Mouse (Mus musculus) intestine, embryonic 15.5 days (tissue): ENCODE results near the gene Slc22a23. TPM values are rescaled to one million over a fixed set of nuclear protein-coding genes. Genes with fewer than 3 reads are reported as not detected.

ENCODE experiments used
- ATAC-seq: fragments of 200-750 bp; cut with Nextera tagmentation; 2 replicates; pipeline ENCODE4 v1.8.0; 2017; ENCODE audit warnings: moderate TSS enrichment, moderate library complexity
- H3K27ac ChIP-seq: fragments of 300-500 bp; sonication (generic); 2 replicates; pipeline ENCODE4 v1.5.1; 2015; ENCODE audit warnings: mild to moderate bottlenecking, inconsistent platforms
- H3K27me3 ChIP-seq: fragments of 300-500 bp; sonication (generic); replicated peaks from 2 replicates; pipeline ENCODE4 v1.6.1; 2015; ENCODE audit warnings: inconsistent platforms
- H3K36me3 ChIP-seq: fragments of 300-500 bp; sonication (generic); 2 replicates; pipeline ENCODE4 v1.6.1; 2015; ENCODE audit warnings: inconsistent platforms
- H3K4me1 ChIP-seq: fragments of 300-500 bp; sonication (generic); replicated peaks from 2 replicates; pipeline ENCODE4 v1.6.1; 2015; ENCODE audit warnings: inconsistent platforms
- H3K4me2 ChIP-seq: fragments of 300-500 bp; sonication (generic); replicated peaks from 2 replicates; pipeline ENCODE4 v1.6.1; 2015; ENCODE audit warnings: mild to moderate bottlenecking, inconsistent platforms
- H3K4me3 ChIP-seq: fragments of 300-500 bp; sonication (generic); replicated peaks from 2 replicates; pipeline ENCODE4 v1.5.1; 2015; ENCODE audit warnings: inconsistent platforms
- H3K9ac ChIP-seq: fragments of 300-500 bp; sonication (generic); 2 replicates; pipeline ENCODE4 v1.6.1; 2015; ENCODE audit warnings: inconsistent platforms
- H3K9me3 ChIP-seq: fragments of 300-500 bp; sonication (generic); 2 replicates; pipeline ENCODE4 v1.6.1; 2016; ENCODE audit warnings: inconsistent platforms
- WGBS: fragments of 180-500 bp; shearing (Covaris S2); methylation state at CpG from one replicate; pipeline ENCODE4 v1.1.7; 2015; 5-methylcytosine and 5-hydroxymethylcytosine counted together
- polyA plus RNA-seq: library from polyadenylated mRNA; unstranded; fragments of >200 nt; fragmentation: Nextera tagmentation; extraction: Ambion mirVana; gene quantifications from 2 replicates; pipeline ENCODE4 v1.2.1, GENCODE M21; 2015

The Slc22a23 gene
- polyA plus RNA-seq, 1 experiment from 2014 or later, result 3.2 TPM

GRCm38 (mm10) chr13:34307696-34308603, 37.0 kb downstream of the Slc22a23 start:
- Histone ChIP-seq H3K4me3 (no peak overlapping the region), H3K27ac (no peak overlapping the region), H3K4me1 (no peaks in the 10 kb centered on the region; the same call in 1 of the 2 replicates), H3K36me3 (no peaks in the 10 kb centered on the region), H3K4me2 (no peak overlapping the region), H3K9me3 (no peaks in the 10 kb centered on the region), H3K27me3 (no peaks in the 10 kb centered on the region), H3K9ac (no peak overlapping the region)
- 60% methylated on average over 7 of the region's 7 CpGs for WGBS
- 0 out of 2 replicates have a peak, but pooled peaks have one; percentile 18 for ATAC-seq

GRCm38 (mm10) chr13:34305964-34306671, 38.9 kb downstream of the Slc22a23 start:
- 92% methylated on average over 2 of the region's 2 CpGs for WGBS
- H3K27ac ChIP-seq, result no peak overlapping the region
- H3K27me3 ChIP-seq, result no peaks in the 10 kb centered on the region
- H3K4me1 ChIP-seq, result no peaks in the 10 kb centered on the region; the same call in 1 of the 2 replicates
- H3K36me3 ChIP-seq, result no peaks in the 10 kb centered on the region
- no peak overlapping the region for H3K4me2 ChIP-seq
- H3K9me3 ChIP-seq, result no peaks in the 10 kb centered on the region
- H3K4me3 ChIP-seq, result no peak overlapping the region
- no peak for ATAC-seq
- no peak overlapping the region for H3K9ac ChIP-seq

GRCm38 (mm10) chr13:34304896-34305295, 40.1 kb downstream of the Slc22a23 start:
- peak; percentile 67 for ATAC-seq
- no peaks in the 10 kb centered on the region for H3K27me3 ChIP-seq
- H3K9ac ChIP-seq, result no peak overlapping the region
- H3K9me3 ChIP-seq, result no peaks in the 10 kb centered on the region
- no peak overlapping the region for H3K27ac ChIP-seq
- no peaks in the 10 kb centered on the region for H3K36me3 ChIP-seq
- no peak overlapping the region for H3K4me3 ChIP-seq
- 78% methylated on average over 3 of the region's 3 CpGs for WGBS
- H3K4me1 ChIP-seq, result no peaks in the 10 kb centered on the region; the same call in 1 of the 2 replicates
- no peak overlapping the region for H3K4me2 ChIP-seq

- Histone ChIP-seq H3K27me3 (no peaks in the 10 kb centered on the region), H3K4me2 (no peak overlapping the region), H3K36me3 (no peaks in the 10 kb centered on the region), H3K9me3 (no peaks in the 10 kb centered on the region), H3K27ac (no peak overlapping the region), H3K4me1 (no peaks in the 10 kb centered on the region; the same call in none of the 2 replicates), H3K9ac (no peak overlapping the region), H3K4me3 (no peak overlapping the region)
- no peak for ATAC-seq
- 42% methylated on average over 6 of the region's 6 CpGs for whole genome bisulfite sequencing
Measured at GRCm38 (mm10) chr13:34303386-34304016, 41.5 kb downstream of the Slc22a23 start.

GRCm38 (mm10) chr13:34301585-34301984, 43.4 kb downstream of the Slc22a23 start:
- no peaks in the 10 kb centered on the region for H3K36me3 ChIP-seq
- no peak overlapping the region for H3K4me2 ChIP-seq
- no peak overlapping the region for H3K4me3 ChIP-seq
- no peaks in the 10 kb centered on the region; the same call in 1 of the 2 replicates for H3K4me1 ChIP-seq
- no peaks in the 10 kb centered on the region for H3K27me3 ChIP-seq
- H3K9ac ChIP-seq, result no peak overlapping the region
- ATAC-seq, result peak; percentile 22; the same call in 1 of the 2 replicates
- no peak overlapping the region for H3K27ac ChIP-seq
- H3K9me3 ChIP-seq, result no peaks in the 10 kb centered on the region
- WGBS, result 35% methylated on average over 3 of the region's 3 CpGs

- Histone ChIP-seq H3K4me2 (no peak overlapping the region), H3K4me3 (no peak overlapping the region), H3K9me3 (no peaks in the 10 kb centered on the region), H3K27ac (peak overlapping the region; percentile 46), H3K36me3 (no peaks in the 10 kb centered on the region), H3K27me3 (no peaks in the 10 kb centered on the region), H3K9ac (no peak overlapping the region), H3K4me1 (no peaks in the 10 kb centered on the region; the same call in 1 of the 2 replicates)
- peak; percentile 93 for ATAC-seq
- WGBS, result 48% methylated on average over 7 of the region's 7 CpGs
Measured at GRCm38 (mm10) chr13:34299351-34300333, 45.3 kb downstream of the Slc22a23 start.

- 90% methylated on average over 5 of the region's 5 CpGs for WGBS
Measured at GRCm38 (mm10) chr13:34298674-34299073, 46.3 kb downstream of the Slc22a23 start.

GRCm38 (mm10) chr13:34298061-34298460, 46.9 kb downstream of the Slc22a23 start:
- no peaks in the 10 kb centered on the region for H3K9me3 ChIP-seq
- H3K4me2 ChIP-seq, result no peak overlapping the region
- 88% methylated on average over 6 of the region's 6 CpGs for WGBS
- ATAC-seq, result no peak
- no peak overlapping the region for H3K27ac ChIP-seq
- H3K36me3 ChIP-seq, result no peaks in the 10 kb centered on the region
- H3K27me3 ChIP-seq, result no peaks in the 10 kb centered on the region
- no peak overlapping the region for H3K4me3 ChIP-seq
- H3K4me1 ChIP-seq, result no peaks in the 10 kb centered on the region; the same call in 1 of the 2 replicates
- H3K9ac ChIP-seq, result no peak overlapping the region

More at GRCm38 (mm10) chr13:34298674-34299073, 46.3 kb downstream of the Slc22a23 start:
- Histone ChIP-seq H3K27me3 (no peaks in the 10 kb centered on the region), H3K9ac (no peak overlapping the region), H3K4me2 (no peak overlapping the region), H3K27ac (no peak overlapping the region), H3K4me3 (no peak overlapping the region), H3K36me3 (no peaks in the 10 kb centered on the region), H3K4me1 (no peaks in the 10 kb centered on the region; the same call in 1 of the 2 replicates), H3K9me3 (no peaks in the 10 kb centered on the region)
- no peak for ATAC-seq

- WGBS, result 92% methylated on average over 12 of the region's 12 CpGs
Measured at GRCm38 (mm10) chr13:34295787-34296435, 49.1 kb downstream of the Slc22a23 start.

GRCm38 (mm10) chr13:34294212-34294611, 50.8 kb downstream of the Slc22a23 start:
- Histone ChIP-seq H3K9me3 (no peaks in the 10 kb centered on the region), H3K4me2 (no peak overlapping the region), H3K36me3 (no peaks in the 10 kb centered on the region), H3K4me1 (no peaks in the 10 kb centered on the region; the same call in 1 of the 2 replicates), H3K4me3 (no peak overlapping the region), H3K27me3 (no peaks in the 10 kb centered on the region), H3K9ac (no peak overlapping the region), H3K27ac (no peak overlapping the region)
- WGBS, result 70% methylated on average over 4 of the region's 4 CpGs
- ATAC-seq, result no peak

More at GRCm38 (mm10) chr13:34295787-34296435, 49.1 kb downstream of the Slc22a23 start:
- H3K27me3 ChIP-seq, result no peaks in the 10 kb centered on the region
- no peaks in the 10 kb centered on the region for H3K36me3 ChIP-seq
- no peaks in the 10 kb centered on the region for H3K9me3 ChIP-seq
- H3K9ac ChIP-seq, result no peak overlapping the region
- H3K4me1 ChIP-seq, result no peaks in the 10 kb centered on the region; the same call in 1 of the 2 replicates
- no peak overlapping the region for H3K4me3 ChIP-seq
- no peak overlapping the region for H3K4me2 ChIP-seq
- ATAC-seq, result no peak
- no peak overlapping the region for H3K27ac ChIP-seq

GRCm38 (mm10) chr13:34292042-34292441, 52.9 kb downstream of the Slc22a23 start:
- Histone ChIP-seq H3K4me2 (no peak overlapping the region), H3K27me3 (no peaks in the 10 kb centered on the region), H3K27ac (no peak overlapping the region), H3K9me3 (no peaks in the 10 kb centered on the region), H3K4me3 (no peak overlapping the region), H3K36me3 (no peaks in the 10 kb centered on the region), H3K4me1 (no peaks in the 10 kb centered on the region), H3K9ac (no peak overlapping the region)
- no peak for ATAC-seq
- 51% methylated on average over 2 of the region's 2 CpGs for WGBS
